Mouse (Mus musculus) stomach, postnatal 0 days (tissue): ENCODE results near the gene Naa38. TPM values are rescaled to one million over a fixed set of nuclear protein-coding genes. Genes with fewer than 3 reads are reported as not detected.

ENCODE experiments used
- ATAC-seq: fragments of 200-750 bp; cut with Nextera tagmentation; 2 replicates; pipeline ENCODE4 v1.8.0; 2017; ENCODE audit not compliant: low FRiP score, low TSS enrichment
- DNase-seq: peaks from one replicate; pipeline ENCODE4 v3.0.0-alpha.2; 2016; ENCODE audit warnings: low spot score
- H3K27ac ChIP-seq: fragments of 300-500 bp; sonication (generic); replicated peaks from 2 replicates; pipeline ENCODE4 v1.5.1; 2014; ENCODE audit warnings: mild to moderate bottlenecking, control low read depth
- H3K27me3 ChIP-seq: fragments of 300-500 bp; sonication (generic); 2 replicates; pipeline ENCODE4 v1.6.1; 2014; ENCODE audit warnings: low read length; ENCODE audit not compliant: control insufficient read depth, insufficient read depth
- H3K36me3 ChIP-seq: fragments of 300-500 bp; sonication (generic); 2 replicates; pipeline ENCODE4 v1.6.1; 2014; ENCODE audit warnings: low read length, mixed read lengths; ENCODE audit not compliant: control insufficient read depth, insufficient read depth
- H3K4me1 ChIP-seq: fragments of 300-500 bp; sonication (generic); replicated peaks from 2 replicates; pipeline ENCODE4 v1.6.1; 2014; ENCODE audit warnings: antibody characterized with exemption; ENCODE audit not compliant: control insufficient read depth, insufficient read depth
- H3K4me2 ChIP-seq: fragments of 300-500 bp; sonication (generic); replicated peaks from 2 replicates; pipeline ENCODE4 v1.6.1; 2014; ENCODE audit warnings: low read depth, mild to moderate bottlenecking, control low read depth, moderate library complexity
- H3K4me3 ChIP-seq: fragments of 300-500 bp; sonication (generic); 2 replicates; pipeline ENCODE4 v1.5.1; 2014; ENCODE audit warnings: low read depth, low read length, control low read depth
- H3K9ac ChIP-seq: fragments of 300-500 bp; sonication (generic); 2 replicates; pipeline ENCODE4 v1.6.1; 2014; ENCODE audit warnings: mild to moderate bottlenecking, low read length, control low read depth, mixed read lengths
- H3K9me3 ChIP-seq: fragments of 300-500 bp; sonication (generic); 2 replicates; pipeline ENCODE4 v1.6.1; 2016; ENCODE audit warnings: low read length; ENCODE audit not compliant: control insufficient read depth
- CTCF ChIP-seq: IDR thresholded peaks from 2 replicates; pipeline ENCODE4 v1.5.1; 2016; ENCODE audit warnings: antibody characterized with exemption, low read depth, mild to moderate bottlenecking, moderate library complexity
- EP300 ChIP-seq: optimal IDR thresholded peaks from 2 replicates; pipeline ENCODE3; 2016; ENCODE audit warnings: antibody characterized with exemption
- WGBS: fragments of 180-500 bp; shearing (Covaris S2); extraction: QIAGEN DNeasy Blood & Tissue Kit; methylation state at CpG from one replicate; pipeline ENCODE4 v1.1.7; 2014; 5-methylcytosine and 5-hydroxymethylcytosine counted together
- polyA plus RNA-seq: library from polyadenylated mRNA; unstranded; fragments of >200 nt; fragmentation: Nextera tagmentation; extraction: Ambion mirVana; gene quantifications from 2 replicates; pipeline ENCODE4 v1.2.1, GENCODE M21; 2015

Gene Naa38
- polyA plus RNA-seq, 1 experiment from 2014 or later: 170 TPM

- peak within 1 kb of the TSS; percentile 98 for H3K27ac ChIP-seq
- WGBS: 27% methylated on average over 12 of the region's 12 CpGs
- H3K36me3 ChIP-seq: peaks cover 2% of the 10 kb centered on the region; the same call in 1 of the 2 replicates
- ATAC-seq: no peak
- TF ChIP-seq CTCF (peak; percentile 15; the same call in 1 of the 2 replicates), EP300 (peak; percentile 52)
- H3K4me1 ChIP-seq: peaks cover 20% of the 10 kb centered on the region
- DNase-seq: peak; percentile 78
- 0 out of 2 replicates have a peak within 1 kb of the TSS, but pooled peaks have one; percentile 59 for H3K4me3 ChIP-seq
- H3K27me3 ChIP-seq: no peaks in the 10 kb centered on the region
- peak within 1 kb of the TSS; percentile 97 for H3K4me2 ChIP-seq
- peak within 1 kb of the TSS; percentile 79 for H3K9ac ChIP-seq
- no peaks in the 10 kb centered on the region for H3K9me3 ChIP-seq
Observed at GRCm38 (mm10) chr11:69413221-69414181, 18.2 kb downstream of the Naa38 start, which contains the start of gene Kdm6b. Gene Kdm6b (minus strand): TSS chr11:69413675.

DNA sequence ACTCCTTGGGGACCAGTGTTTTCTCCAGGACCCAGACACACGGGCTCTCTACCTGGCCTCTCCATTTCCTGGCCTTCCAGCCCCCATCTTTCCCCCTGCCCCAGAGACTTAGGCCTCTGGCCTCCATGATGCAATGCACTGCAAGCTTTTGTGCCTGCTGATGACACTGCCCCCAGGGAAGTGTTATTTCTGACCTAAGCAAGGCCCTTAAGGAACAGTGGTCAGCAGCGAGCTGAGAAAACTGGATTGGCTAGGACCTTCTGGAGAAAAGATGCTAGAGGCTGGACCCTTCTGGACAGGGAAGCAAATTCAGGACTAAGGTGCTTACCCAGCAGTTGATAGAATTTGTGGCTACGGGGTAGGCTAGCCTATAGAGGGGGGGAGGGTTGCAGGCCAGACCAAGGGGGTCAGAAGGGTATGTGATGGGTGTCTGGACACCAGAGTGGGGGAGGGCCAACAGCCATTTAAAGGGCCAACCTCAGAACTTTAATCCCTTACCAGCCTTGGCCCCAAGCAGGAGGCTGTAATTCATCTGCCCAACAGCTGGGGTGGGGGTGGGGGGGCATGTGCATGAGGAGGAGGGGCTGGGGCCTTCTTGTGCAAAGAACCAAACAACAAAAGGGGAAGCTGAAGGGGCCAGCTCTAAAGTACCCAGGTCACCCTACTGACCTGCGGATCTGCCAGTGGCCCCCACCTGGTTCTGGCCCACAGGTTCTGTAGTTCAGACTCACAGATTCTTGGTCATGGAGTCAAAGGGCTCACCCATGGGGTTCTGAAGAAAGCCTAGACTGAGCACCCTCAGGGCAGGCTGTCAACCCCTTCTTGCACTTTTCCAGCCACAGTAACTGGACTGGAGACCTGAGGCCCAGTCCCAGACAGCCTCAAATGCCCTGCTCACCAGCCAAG lies 19.4 kb downstream of the Naa38 start:
- TF ChIP-seq CTCF: no peak
- no peak for TF ChIP-seq EP300
- no peak for ATAC-seq

GRCm38 (mm10) chr11:69415327-69415667 lies 20.0 kb downstream of the Naa38 start:
- ATAC-seq (peak; percentile 16), DNase-seq (peak; percentile 84)
- Histone ChIP-seq H3K4me2 (peak overlapping the region; percentile 97), H3K27me3 (no peaks in the 10 kb centered on the region), H3K36me3 (peaks cover 2% of the 10 kb centered on the region; the same call in 1 of the 2 replicates), H3K9me3 (no peaks in the 10 kb centered on the region), H3K4me1 (peaks cover 20% of the 10 kb centered on the region), H3K27ac (peak overlapping the region; percentile 98), H3K4me3 (peak overlapping the region; percentile 59), H3K9ac (peak overlapping the region; percentile 79)
- TF ChIP-seq CTCF (peak; percentile 54), EP300 (no peak)
- 4% methylated on average over 3 of the region's 3 CpGs for WGBS

More for the DNA sequence above, 19.4 kb downstream of the Naa38 start:
- Histone ChIP-seq H3K4me2 (peak overlapping the region; percentile 97), H3K27ac (peak overlapping the region; percentile 98), H3K27me3 (no peaks in the 10 kb centered on the region), H3K9me3 (no peaks in the 10 kb centered on the region), H3K9ac (peak overlapping the region; percentile 79), H3K36me3 (peaks cover 2% of the 10 kb centered on the region; the same call in 1 of the 2 replicates), H3K4me1 (peaks cover 20% of the 10 kb centered on the region), H3K4me3 (peak overlapping the region; percentile 59)
- DNase-seq: no peak
- 14% methylated on average over 4 of the region's 4 CpGs for WGBS

- H3K27ac ChIP-seq: peak overlapping the region; percentile 98
- H3K9me3 ChIP-seq: no peaks in the 10 kb centered on the region
- H3K27me3 ChIP-seq: no peaks in the 10 kb centered on the region
- H3K9ac ChIP-seq: peak overlapping the region; percentile 79
- H3K36me3 ChIP-seq: peaks cover 2% of the 10 kb centered on the region; the same call in 1 of the 2 replicates
- DNase-seq (peak; percentile 80), ATAC-seq (no peak)
- H3K4me1 ChIP-seq: peaks cover 20% of the 10 kb centered on the region
- H3K4me3 ChIP-seq: peak overlapping the region; percentile 59
- H3K4me2 ChIP-seq: peak overlapping the region; percentile 97
- no peak for TF ChIP-seq EP300
- no peak for TF ChIP-seq CTCF
- under 1% methylated on average over 16 of the region's 25 CpGs for WGBS
Observed at GRCm38 (mm10) chr11:69415668-69416451, 20.6 kb downstream of the Naa38 start.

GRCm38 (mm10) chr11:69416509-69416908 lies 21.2 kb downstream of the Naa38 start:
- Histone ChIP-seq H3K4me3 (peak overlapping the region; percentile 59), H3K9ac (no peak overlapping the region), H3K27me3 (no peaks in the 10 kb centered on the region), H3K27ac (peak overlapping the region; percentile 98), H3K4me2 (peak overlapping the region; percentile 97), H3K36me3 (peaks cover 2% of the 10 kb centered on the region; the same call in 1 of the 2 replicates), H3K9me3 (no peaks in the 10 kb centered on the region), H3K4me1 (peaks cover 20% of the 10 kb centered on the region)
- ATAC-seq (no peak), DNase-seq (no peak)
- WGBS: 5% methylated on average over 4 of the region's 4 CpGs
- TF ChIP-seq CTCF (no peak), EP300 (no peak)
